Mouse (Mus musculus) adrenal gland, postnatal 25 days (tissue): ENCODE data around the gene Pcca. TPM values are rescaled to one million over a fixed set of nuclear protein-coding genes. Genes with fewer than 3 reads are reported as not detected.
A peak's percentile ranks its signal among the peaks of the same experiment; 100 is the strongest.

Experiments
- DNase-seq: peaks from one replicate; pipeline ENCODE4 v3.0.0; 2021; ENCODE audit warnings: mixed read lengths
- total RNA-seq: library from RNA; stranded (reverse); gene quantifications from 2 replicates; pipeline ENCODE4 v1.2.3, GENCODE M21; 2021

Gene Pcca
- total RNA-seq, 1 experiment from 2014 or later, result 133 TPM

- no peak for DNase-seq
Measured at GRCm38 (mm10) chr14:122887278-122887677, 353.2 kb downstream of the Pcca start.

- DNase-seq, result no peak
Measured at GRCm38 (mm10) chr14:122887702-122888479, 353.8 kb downstream of the Pcca start.

- DNase-seq, result no peak
Measured at GRCm38 (mm10) chr14:122888480-122888872, 354.4 kb downstream of the Pcca start.

GRCm38 (mm10) chr14:122891470-122891968 is 357.4 kb downstream of the Pcca start:
- no peak for DNase-seq

GRCm38 (mm10) chr14:122896106-122896505 is 362.0 kb downstream of the Pcca start:
- no peak for DNase-seq

GRCm38 (mm10) chr14:122898550-122898949 is 364.4 kb downstream of the Pcca start:
- DNase-seq, result no peak

- DNase-seq, result no peak
Measured at GRCm38 (mm10) chr14:122900679-122901078, 366.6 kb downstream of the Pcca start.

- no peak for DNase-seq
Measured at GRCm38 (mm10) chr14:122901177-122901576, 367.1 kb downstream of the Pcca start.

GRCm38 (mm10) chr14:122901715-122902114 is 367.6 kb downstream of the Pcca start:
- no peak for DNase-seq

- peak; percentile 71 for DNase-seq
Measured at GRCm38 (mm10) chr14:122902136-122902535, 368.0 kb downstream of the Pcca start.

GRCm38 (mm10) chr14:122902884-122903283 is 368.8 kb downstream of the Pcca start:
- DNase-seq, result peak; percentile 79

GRCm38 (mm10) chr14:122903923-122904351 is 369.8 kb downstream of the Pcca start:
- no peak for DNase-seq

- no peak for DNase-seq
Measured at GRCm38 (mm10) chr14:122905007-122905406, 370.9 kb downstream of the Pcca start.

GRCm38 (mm10) chr14:122908075-122908474 is 374.0 kb downstream of the Pcca start:
- no peak for DNase-seq

GRCm38 (mm10) chr14:122909368-122910091 is 375.4 kb downstream of the Pcca start:
- no peak for DNase-seq

GRCm38 (mm10) chr14:122911265-122911664 is 377.1 kb downstream of the Pcca start:
- DNase-seq, result no peak

GRCm38 (mm10) chr14:122912137-122912536 is 378.0 kb downstream of the Pcca start:
- no peak for DNase-seq

- peak; percentile 73 for DNase-seq
Measured at GRCm38 (mm10) chr14:122912812-122913498, 378.8 kb downstream of the Pcca start.

- no peak for DNase-seq
Measured at GRCm38 (mm10) chr14:122913657-122914056, 379.5 kb downstream of the Pcca start, which contains the start of gene Ggact. Gene Ggact, minus strand, starts transcription at chr14:122913757.

- DNase-seq, result no peak
Measured at GRCm38 (mm10) chr14:122917676-122918075, 383.6 kb downstream of the Pcca start.

- no peak for DNase-seq
Measured at GRCm38 (mm10) chr14:122920011-122920410, 385.9 kb downstream of the Pcca start.

- DNase-seq, result no peak
Measured at GRCm38 (mm10) chr14:122936460-122936859, 402.3 kb downstream of the Pcca start.
